Mouse (Mus musculus) embryonic facial prominence, embryonic 10.5 days (tissue): ENCODE data around the gene Ace2. TPM values are rescaled to one million over a fixed set of nuclear protein-coding genes. Genes with fewer than 3 reads are reported as not detected.

ENCODE experiments used
- DNase-seq: peaks from one replicate; pipeline ENCODE4 v3.0.0-alpha.2; 2017; ENCODE audit warnings: low spot score
- H3K27ac ChIP-seq: fragments of 300-500 bp; sonication (generic); replicated peaks from 2 replicates; pipeline ENCODE4 v1.5.1; 2016; ENCODE audit warnings: mild to moderate bottlenecking
- H3K27me3 ChIP-seq: fragments of 300-500 bp; sonication (generic); replicated peaks from 2 replicates; pipeline ENCODE4 v1.6.1; 2016; ENCODE audit warnings: low read depth, mild to moderate bottlenecking; ENCODE audit not compliant: poor library complexity, severe bottlenecking
- H3K36me3 ChIP-seq: fragments of 300-500 bp; sonication (generic); replicated peaks from 2 replicates; pipeline ENCODE4 v1.6.1; 2016; ENCODE audit warnings: mild to moderate bottlenecking, moderate library complexity
- H3K4me1 ChIP-seq: fragments of 300-500 bp; sonication (generic); 2 replicates; pipeline ENCODE4 v1.6.1; 2016
- H3K4me3 ChIP-seq: fragments of 300-500 bp; sonication (generic); 2 replicates; pipeline ENCODE4 v1.5.1; 2016; ENCODE audit warnings: mild to moderate bottlenecking, moderate library complexity
- H3K9me3 ChIP-seq: fragments of 300-500 bp; sonication (generic); 2 replicates; pipeline ENCODE4 v1.6.1; 2016; ENCODE audit warnings: mild to moderate bottlenecking
- WGBS: fragments of 180-500 bp; shearing (Covaris S2); methylation state at CpG from one replicate; pipeline ENCODE4 v1.1.7; 2016; 5-methylcytosine and 5-hydroxymethylcytosine counted together
- polyA plus RNA-seq: library from polyadenylated mRNA; unstranded; fragments of >200 nt; fragmentation: Nextera tagmentation; extraction: Ambion mirVana; gene quantifications from 2 replicates; pipeline ENCODE4 v1.2.1, GENCODE M21; 2016

Ace2 gene
- polyA plus RNA-seq, 1 experiment from 2014 or later = 0.12 TPM

GRCm38 (mm10) chrX:164197679-164198078, 58.5 kb downstream of the Ace2 start:
- no peaks in the 10 kb centered on the region for H3K4me1 ChIP-seq
- H3K9me3 ChIP-seq = no peaks in the 10 kb centered on the region
- DNase-seq = no peak
- H3K27ac ChIP-seq = no peak overlapping the region
- H3K27me3 ChIP-seq = peaks cover 58% of the 10 kb centered on the region
- H3K4me3 ChIP-seq = no peak overlapping the region
- no peaks in the 10 kb centered on the region for H3K36me3 ChIP-seq
- WGBS = 94% methylated on average over 2 of the region's 2 CpGs

DNA sequence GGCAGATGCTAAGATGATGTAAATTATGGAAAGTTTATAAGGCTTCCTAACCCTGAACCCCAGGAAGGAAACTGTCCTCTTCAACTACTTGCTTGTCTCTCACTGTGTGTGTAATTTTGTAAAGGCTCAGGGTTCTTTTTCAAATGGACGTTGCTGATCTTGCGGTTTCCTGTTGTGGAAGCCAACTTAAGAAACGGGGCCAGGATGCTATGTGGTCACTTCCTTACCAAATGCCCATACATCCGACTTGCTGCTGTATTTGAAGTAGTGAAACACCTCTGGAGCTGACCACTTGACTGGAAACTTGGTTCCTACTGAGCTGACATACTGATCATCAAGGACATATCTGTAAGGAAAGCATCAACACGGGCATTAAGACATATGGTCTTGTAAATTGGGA, 61.4 kb downstream of the Ace2 start:
- no peak for DNase-seq
- 79% methylated on average over 5 of the region's 5 CpGs for WGBS
- peaks cover 47% of the 10 kb centered on the region for H3K27me3 ChIP-seq
- H3K36me3 ChIP-seq = no peaks in the 10 kb centered on the region
- no peaks in the 10 kb centered on the region for H3K4me1 ChIP-seq
- no peaks in the 10 kb centered on the region for H3K9me3 ChIP-seq
- H3K4me3 ChIP-seq = no peak overlapping the region
- H3K27ac ChIP-seq = no peak overlapping the region

- H3K9me3 ChIP-seq = no peaks in the 10 kb centered on the region
- no peaks in the 10 kb centered on the region for H3K36me3 ChIP-seq
- DNase-seq = no peak
- peaks cover 69% of the 10 kb centered on the region for H3K27me3 ChIP-seq
- H3K4me3 ChIP-seq = no peak overlapping the region
- H3K4me1 ChIP-seq = no peaks in the 10 kb centered on the region
- WGBS = 67% methylated on average over 2 of the region's 2 CpGs
- no peak overlapping the region for H3K27ac ChIP-seq
Observed at GRCm38 (mm10) chrX:164221989-164222388, 82.9 kb downstream of the Ace2 start.

GRCm38 (mm10) chrX:164233380-164233779, 94.2 kb downstream of the Ace2 start:
- no peaks in the 10 kb centered on the region for H3K9me3 ChIP-seq
- DNase-seq = no peak
- H3K4me1 ChIP-seq = no peaks in the 10 kb centered on the region
- H3K27ac ChIP-seq = no peak overlapping the region
- peaks cover 48% of the 10 kb centered on the region for H3K27me3 ChIP-seq
- no peaks in the 10 kb centered on the region for H3K36me3 ChIP-seq
- no peak overlapping the region for H3K4me3 ChIP-seq
- 58% methylated on average over 8 of the region's 8 CpGs for WGBS

Other genes with a start within 250 kb of the Ace2 start
- 20.8 and 22.7 TPM in 2 replicates for gene Ap1s2, start 230.3 kb upstream of the Ace2 start, polyA plus RNA-seq
- 67.8 and 82.6 TPM in 2 replicates for gene Zrsr2, start 180.7 kb upstream of the Ace2 start, polyA plus RNA-seq
- gene Car5b, start 111.3 kb upstream of the Ace2 start, polyA plus RNA-seq = 0.34 TPM in 2 replicates
- 45.8 and 47.0 TPM in 2 replicates for gene Siah1b, start 62.8 kb upstream of the Ace2 start, polyA plus RNA-seq
- gene Cltrn, start 50.5 kb upstream of the Ace2 start, polyA plus RNA-seq = 0.33 and 0.39 TPM in 2 replicates
- gene Bmx, start 118.9 kb downstream of the Ace2 start, polyA plus RNA-seq = 0.08 and 0.20 TPM in 2 replicates
- gene Pir, start 130.0 kb downstream of the Ace2 start, polyA plus RNA-seq = 8.0 and 10.0 TPM in 2 replicates
- 4.8 and 5.3 TPM in 2 replicates for gene Vegfd, start 234.0 kb downstream of the Ace2 start, polyA plus RNA-seq